Mouse (Mus musculus) urinary bladder, adult 2 months (tissue): ENCODE measurements around the gene Prkag2. TPM values are rescaled to one million over a fixed set of nuclear protein-coding genes. Genes with fewer than 3 reads are reported as not detected.

ENCODE experiments used
- DNase-seq: peaks from one replicate; pipeline ENCODE4 v3.0.0; 2022; ENCODE audit warnings: low spot score
- polyA plus RNA-seq: library from polyadenylated mRNA; depleted of rRNA; stranded (reverse); fragments of >200 nt; gene quantifications from 2 replicates; pipeline ENCODE4 v1.2.3, GENCODE M21; 2012; rRNA removed

The Prkag2 gene
- polyA plus RNA-seq, result 142 and 145 TPM in 2 replicates

- DNase-seq, result peak; percentile 72
These were observed at the start of gene Prkag2 for GRCm38 (mm10) chr5:25100516-25101125. Gene Prkag2, minus strand, starts transcription at chr5:25100642.

GRCm38 (mm10) chr5:25149331-25149965, 49.0 kb upstream of the Prkag2 start:
- DNase-seq, result no peak

- no peak for DNase-seq
These were observed 46.3 kb upstream of the Prkag2 start for GRCm38 (mm10) chr5:25146705-25147104.

GRCm38 (mm10) chr5:25127865-25128264, 27.4 kb upstream of the Prkag2 start:
- DNase-seq, result no peak

GRCm38 (mm10) chr5:25125884-25126560, 25.6 kb upstream of the Prkag2 start:
- no peak for DNase-seq

- no peak for DNase-seq
These were observed 22.1 kb upstream of the Prkag2 start for GRCm38 (mm10) chr5:25122534-25122933.

GRCm38 (mm10) chr5:25119148-25119547, 18.7 kb upstream of the Prkag2 start:
- no peak for DNase-seq

GRCm38 (mm10) chr5:25115997-25116396, 15.6 kb upstream of the Prkag2 start:
- no peak for DNase-seq

- no peak for DNase-seq
These were observed 14.8 kb upstream of the Prkag2 start for GRCm38 (mm10) chr5:25115216-25115615.

- DNase-seq, result no peak
These were observed 13.7 kb upstream of the Prkag2 start for GRCm38 (mm10) chr5:25114110-25114509.

- no peak for DNase-seq
These were observed 9.9 kb upstream of the Prkag2 start for GRCm38 (mm10) chr5:25110314-25110713.

- DNase-seq, result no peak
These were observed 5.3 kb upstream of the Prkag2 start for GRCm38 (mm10) chr5:25105748-25106147.

- DNase-seq, result no peak
These were observed 683 bp upstream of the Prkag2 start for GRCm38 (mm10) chr5:25101126-25101523.

GRCm38 (mm10) chr5:25100157-25100515, 306 bp downstream of the Prkag2 start:
- DNase-seq, result no peak

GRCm38 (mm10) chr5:25099367-25100156, 880 bp downstream of the Prkag2 start:
- peak; percentile 62 for DNase-seq

- DNase-seq, result no peak
These were observed 2.6 kb downstream of the Prkag2 start for GRCm38 (mm10) chr5:25097891-25098290.

GRCm38 (mm10) chr5:25096431-25096830, 4.0 kb downstream of the Prkag2 start:
- DNase-seq, result peak; percentile 20

GRCm38 (mm10) chr5:25092630-25093245, 7.7 kb downstream of the Prkag2 start:
- no peak for DNase-seq

GRCm38 (mm10) chr5:25089258-25089972, 11.0 kb downstream of the Prkag2 start:
- no peak for DNase-seq

- DNase-seq, result no peak
These were observed 11.8 kb downstream of the Prkag2 start for GRCm38 (mm10) chr5:25088633-25089032.

- no peak for DNase-seq
These were observed 12.3 kb downstream of the Prkag2 start for GRCm38 (mm10) chr5:25088111-25088510.
